Comparison of ENCODE assay signal across 22 mouse cellular contexts in genomic region chr3:152442795-152443194, GRCm38 (mm10). TPM values are rescaled to one million over a fixed set of nuclear protein-coding genes. Genes with fewer than 3 reads are reported as not detected.
A peak's percentile ranks its signal among the peaks of the same experiment; 100 is the strongest.
DNase-seq lines count a peak whose midpoint lies in the region; ATAC-seq lines count a peak whose summit lies in the region.
"Had no signal": no experiment of that assay in that cellular context is flagged by ENCODE, and none has a peak within 500 bp of the region (broad histone marks: within the 10 kb centered on the region; RNA-seq: fewer than 3 reads in every experiment).

No protein-coding gene starts in this region.

- H3K36me3 ChIP-seq in hindbrain, embryonic 10.5 days: peaks cover 15% of the 10 kb centered on the region
- H3K36me3 ChIP-seq in liver, embryonic 11.5 days (ENCODE audit: control insufficient read depth, insufficient read depth, low read length): no peaks in the 10 kb centered on the region
- H3K36me3 ChIP-seq: intestine, embryonic 15.5 days had no signal

- DNase-seq in heart, adult 11 months: peak; percentile 19
- no peak for DNase-seq in heart, postnatal 14 days
- DNase-seq in induced T-regulatory cell, adult 2 months (ENCODE audit: low read depth): peak; percentile 55
- no peak for DNase-seq in hindbrain, embryonic 10.5 days (ENCODE audit: low spot score)
- DNase-seq in kidney, postnatal 14 days: no peak
- DNase-seq in liver, embryonic 11.5 days (ENCODE audit: low spot score): no peak
- DNase-seq: adrenal gland, postnatal 10 days; adrenal gland, postnatal 36 days; cerebellum, adult 18-20 months; cerebellum, adult 9-10 months; cerebellum, postnatal 14 days; gastrocnemius, postnatal 36 days; heart, postnatal 36 days; kidney, adult 11 months had no signal

- H3K27me3 ChIP-seq in hindbrain, embryonic 10.5 days (ENCODE audit: insufficient read depth, poor library complexity, severe bottlenecking): no peaks in the 10 kb centered on the region
- no peaks in the 10 kb centered on the region for H3K27me3 ChIP-seq in liver, embryonic 11.5 days (replicated peaks; ENCODE audit: control insufficient read depth, insufficient read depth, low read length)
- H3K27me3 ChIP-seq: forebrain, embryonic 13.5 days; intestine, embryonic 15.5 days had no signal

- no peak overlapping the region for H3K9ac ChIP-seq in liver, embryonic 11.5 days (ENCODE audit: low read depth, low read length)
- H3K9ac ChIP-seq: forebrain, embryonic 13.5 days; hindbrain, embryonic 14.5 days; intestine, embryonic 15.5 days had no signal

- H3K4me1 ChIP-seq in hindbrain, embryonic 10.5 days (replicated peaks): no peaks in the 10 kb centered on the region
- H3K4me1 ChIP-seq in liver, embryonic 11.5 days (replicated peaks; ENCODE audit: control insufficient read depth, insufficient read depth, low read length): no peaks in the 10 kb centered on the region
- H3K4me1 ChIP-seq: forebrain, embryonic 10.5 days; forebrain, embryonic 13.5 days; intestine, embryonic 15.5 days had no signal

- peak; percentile 69 for ATAC-seq in CD4-positive, CD25-positive, alpha-beta regulatory T cell, adult 4 months
- no peak for ATAC-seq in liver, embryonic 11.5 days (replicated peaks; ENCODE audit: low FRiP score)
- ATAC-seq: forebrain, embryonic 13.5 days; forebrain, embryonic 16.5 days; hindbrain, postnatal 0 days; intestine, embryonic 15.5 days had no signal

- WGBS in hindbrain, embryonic 10.5 days: 90% methylated on average over 4 of the region's 4 CpGs
- 88% methylated on average over 4 of the region's 4 CpGs for WGBS in liver, embryonic 11.5 days

- H3K4me2 ChIP-seq in liver, embryonic 11.5 days: no peak overlapping the region
- H3K4me2 ChIP-seq: forebrain, embryonic 13.5 days; heart, embryonic 11.5 days; hindbrain, embryonic 14.5 days; intestine, embryonic 15.5 days had no signal

- intact Hi-C loops in heart, postnatal 14 days (cut with DNase I): no loop called here

- H3K9me3 ChIP-seq in hindbrain, embryonic 10.5 days: no peaks in the 10 kb centered on the region
- no peaks in the 10 kb centered on the region for H3K9me3 ChIP-seq in liver, embryonic 11.5 days (ENCODE audit: control insufficient read depth, low read length)
- H3K9me3 ChIP-seq: forebrain, embryonic 10.5 days; forebrain, embryonic 13.5 days; intestine, embryonic 15.5 days had no signal

- no peak overlapping the region for H3K4me3 ChIP-seq in hindbrain, embryonic 10.5 days
- no peak overlapping the region for H3K4me3 ChIP-seq in liver, embryonic 11.5 days (ENCODE audit: low read depth, low read length)
- H3K4me3 ChIP-seq: forebrain, embryonic 10.5 days; forebrain, embryonic 13.5 days; intestine, embryonic 15.5 days had no signal

- no peak overlapping the region for H3K27ac ChIP-seq in hindbrain, embryonic 10.5 days
- no peak overlapping the region for H3K27ac ChIP-seq in liver, embryonic 11.5 days (ENCODE audit: low read depth, low read length)
- H3K27ac ChIP-seq: forebrain, embryonic 10.5 days; forebrain, embryonic 13.5 days; hindbrain, embryonic 14.5 days; hindbrain, postnatal 0 days; intestine, embryonic 15.5 days had no signal

RNA-seq across cellular contexts. Expression of gene Zzz3, which starts 47.5 kb away (rescaled TPM):
- total RNA-seq in heart, postnatal 14 days (2021): 10 to 100 TPM; 22.5 to 29.3 TPM
- 10 to 100 TPM; 33.7 to 34.7 TPM for polyA plus RNA-seq in CD4-positive, CD25-positive, alpha-beta regulatory T cell, adult 4 months (2017; shearing (Covaris generic))
- 41.3 and 54.3 TPM in 2 replicates for polyA plus RNA-seq in hindbrain, embryonic 10.5 days (2016; fragmentation: Nextera tagmentation; extraction: Ambion mirVana)
- polyA plus RNA-seq in liver, embryonic 11.5 days (2014; fragmentation: Nextera tagmentation; extraction: Ambion mirVana): 45.5 and 45.7 TPM in 2 replicates

Comparison
In these comparisons a context has a peak if more than half of its experiments do, and no peak if none do; other contexts are left out.
1. DNase-seq: peak in heart, adult 11 months (single experiment) and induced T-regulatory cell, adult 2 months (single experiment); none in heart, postnatal 14 days (0 of 2), hindbrain, embryonic 10.5 days (single experiment), kidney, postnatal 14 days (single experiment) and liver, embryonic 11.5 days (single experiment).